Mouse (Mus musculus): ENCODE results near the gene Gas6. TPM values are rescaled to one million over a fixed set of nuclear protein-coding genes. Genes with fewer than 3 reads are reported as not detected.

Gene Gas6
- polyA plus RNA-seq, 1 experiment: 54.0 TPM

DNA sequence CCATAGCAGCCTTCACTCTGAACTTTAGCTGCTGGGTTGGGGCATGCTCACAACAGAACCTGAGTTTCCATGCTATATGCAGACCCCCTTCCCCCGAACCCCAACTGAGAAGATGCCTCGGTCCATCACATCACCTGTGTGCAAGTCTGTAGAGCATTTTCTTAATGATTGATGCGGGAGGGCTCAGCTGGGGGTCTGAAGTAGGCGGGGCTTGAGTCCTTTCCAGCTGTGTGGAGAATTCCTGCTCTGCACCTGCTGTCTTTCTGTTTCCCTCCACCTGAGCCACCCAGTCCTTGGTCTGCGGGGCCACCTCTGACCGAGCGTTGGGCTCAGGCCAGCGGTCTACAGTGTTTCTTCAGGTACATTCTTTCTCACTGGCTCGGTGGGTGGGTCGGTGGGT lies 59.4 kb downstream of the Gas6 start, which contains the start of gene Tmem255b:
Gene Tmem255b, plus strand, starts transcription at position 301 of the 400 bp plus-strand sequence.
- no peaks in the 10 kb centered on the region for H3K4me1 ChIP-seq (ENCODE audit: control insufficient read depth, insufficient read depth, insufficient read length)
- TF ChIP-seq POLR2A (IDR thresholded peaks at IDR 0.05; ENCODE audit: low read depth, low read length) (no peak), CTCF (IDR thresholded peaks at IDR 0.05; ENCODE audit: extremely low read depth, insufficient read depth, insufficient read length, insufficient replicate concordance) (no peak)
- H3K27me3 ChIP-seq (ENCODE audit: control insufficient read depth, insufficient read depth, low read length): no peaks in the 10 kb centered on the region; the same call in 1 of the 2 replicates
- no peak within 1 kb of the TSS for H3K4me3 ChIP-seq (ENCODE audit: extremely low read depth, insufficient read depth, insufficient read length)
- no peaks in the 10 kb centered on the region for H3K36me3 ChIP-seq (ENCODE audit: control insufficient read depth, insufficient read depth, low read length)
- 43% methylated on average over 10 of the region's 10 CpGs for WGBS
- no peak within 1 kb of the TSS for H3K27ac ChIP-seq (ENCODE audit: insufficient read depth, low read length)
- no peak for DNase-seq (ENCODE audit: low read depth in 1 of 2, low spot score in 2 of 2)

DNA sequence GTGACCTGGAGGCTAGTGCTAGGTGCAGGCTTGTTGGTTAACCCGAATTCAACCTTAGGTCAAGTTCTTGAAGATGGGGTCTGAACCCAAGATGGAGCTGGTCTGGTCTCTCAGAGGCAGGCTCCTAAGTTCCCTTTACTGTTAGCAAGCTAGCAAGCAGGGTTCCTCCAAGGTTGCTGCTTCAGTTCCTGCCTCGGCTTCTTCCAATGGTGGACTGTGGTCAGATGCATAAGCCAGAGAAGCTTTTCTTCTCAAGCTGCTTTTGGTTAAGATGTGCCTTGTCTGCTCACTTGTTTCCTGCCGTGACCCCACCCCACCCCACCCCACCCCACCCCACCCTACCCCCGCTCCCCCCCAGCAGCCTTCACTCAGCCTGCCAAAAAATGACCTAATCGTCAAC lies 61.2 kb downstream of the Gas6 start:
- Histone ChIP-seq H3K27me3 (ENCODE audit: control insufficient read depth, insufficient read depth, low read length) (no peaks in the 10 kb centered on the region; the same call in 1 of the 2 replicates), H3K4me1 (ENCODE audit: control insufficient read depth, insufficient read depth, insufficient read length) (no peaks in the 10 kb centered on the region; the same call in 1 of the 2 replicates), H3K27ac (ENCODE audit: insufficient read depth, low read length) (no peak overlapping the region), H3K4me3 (ENCODE audit: extremely low read depth, insufficient read depth, insufficient read length) (no peak overlapping the region), H3K36me3 (ENCODE audit: control insufficient read depth, insufficient read depth, low read length) (no peaks in the 10 kb centered on the region)
- 22% methylated on average over 5 of the region's 5 CpGs for WGBS
- no peak for TF ChIP-seq POLR2A (IDR thresholded peaks at IDR 0.05; ENCODE audit: low read depth, low read length)
- no peak for TF ChIP-seq CTCF (IDR thresholded peaks at IDR 0.05; ENCODE audit: extremely low read depth, insufficient read depth, insufficient read length, insufficient replicate concordance)
- no peak for DNase-seq (ENCODE audit: low read depth in 1 of 2, low spot score in 2 of 2)

DNA sequence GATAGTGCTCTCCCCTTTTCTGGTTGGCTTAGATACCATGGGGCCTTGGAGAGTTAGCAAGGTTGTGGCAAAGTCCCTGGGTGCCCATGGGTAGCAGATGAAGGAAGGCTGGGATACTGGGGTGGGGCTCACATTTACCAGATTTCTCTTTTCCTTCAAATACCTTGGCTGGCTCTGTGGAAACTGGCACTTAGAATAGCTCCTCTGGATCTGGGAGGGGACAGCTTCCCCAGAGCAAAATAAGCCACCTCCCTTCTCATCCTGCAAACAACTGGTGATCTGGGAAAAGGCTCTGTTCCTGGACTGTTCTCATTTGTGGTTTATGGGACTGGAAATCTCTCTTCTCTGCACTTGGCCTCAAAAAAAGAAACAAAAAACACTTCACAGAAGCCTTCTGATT lies 63.4 kb downstream of the Gas6 start:
- Histone ChIP-seq H3K36me3 (ENCODE audit: control insufficient read depth, insufficient read depth, low read length) (no peaks in the 10 kb centered on the region), H3K27me3 (ENCODE audit: control insufficient read depth, insufficient read depth, low read length) (no peaks in the 10 kb centered on the region), H3K4me1 (ENCODE audit: control insufficient read depth, insufficient read depth, insufficient read length) (no peaks in the 10 kb centered on the region; the same call in 1 of the 2 replicates), H3K27ac (ENCODE audit: insufficient read depth, low read length) (no peak overlapping the region), H3K4me3 (ENCODE audit: extremely low read depth, insufficient read depth, insufficient read length) (no peak overlapping the region)
- no peak for TF ChIP-seq POLR2A (IDR thresholded peaks at IDR 0.05; ENCODE audit: low read depth, low read length)
- no peak for TF ChIP-seq CTCF (IDR thresholded peaks at IDR 0.05; ENCODE audit: extremely low read depth, insufficient read depth, insufficient read length, insufficient replicate concordance)
- DNase-seq (ENCODE audit: low read depth in 1 of 2, low spot score in 2 of 2): no peak

DNA sequence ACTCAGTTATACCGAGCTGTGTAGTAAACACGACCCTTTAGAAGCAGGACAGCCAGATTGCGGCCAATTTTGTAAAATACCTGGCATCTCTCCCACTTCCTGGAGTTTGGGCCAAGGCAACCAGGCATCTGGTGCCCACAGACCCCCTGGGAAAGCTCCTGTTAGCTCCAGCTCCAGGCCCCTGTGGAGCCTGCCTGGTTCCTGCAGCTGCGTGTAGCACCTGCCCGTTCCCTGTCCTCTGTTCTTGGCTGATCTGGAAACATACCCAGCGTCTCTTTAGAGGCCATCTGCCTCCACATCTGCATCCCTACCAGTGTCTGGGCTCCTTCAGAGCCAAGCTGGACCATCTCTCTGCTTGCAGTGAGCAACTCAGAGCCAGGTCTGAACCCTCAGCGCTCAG lies 63.9 kb downstream of the Gas6 start:
- no peak overlapping the region for H3K4me3 ChIP-seq (ENCODE audit: extremely low read depth, insufficient read depth, insufficient read length)
- no peaks in the 10 kb centered on the region for H3K36me3 ChIP-seq (ENCODE audit: control insufficient read depth, insufficient read depth, low read length)
- H3K27ac ChIP-seq (ENCODE audit: insufficient read depth, low read length): no peak overlapping the region
- no peak for DNase-seq (ENCODE audit: low read depth in 1 of 2, low spot score in 2 of 2)
- no peaks in the 10 kb centered on the region; the same call in 1 of the 2 replicates for H3K4me1 ChIP-seq (ENCODE audit: control insufficient read depth, insufficient read depth, insufficient read length)
- WGBS: 76% methylated on average over 7 of the region's 7 CpGs
- no peaks in the 10 kb centered on the region for H3K27me3 ChIP-seq (ENCODE audit: control insufficient read depth, insufficient read depth, low read length)
- no peak for TF ChIP-seq CTCF (IDR thresholded peaks at IDR 0.05; ENCODE audit: extremely low read depth, insufficient read depth, insufficient read length, insufficient replicate concordance)
- TF ChIP-seq POLR2A (IDR thresholded peaks at IDR 0.05; ENCODE audit: low read depth, low read length): no peak

DNA sequence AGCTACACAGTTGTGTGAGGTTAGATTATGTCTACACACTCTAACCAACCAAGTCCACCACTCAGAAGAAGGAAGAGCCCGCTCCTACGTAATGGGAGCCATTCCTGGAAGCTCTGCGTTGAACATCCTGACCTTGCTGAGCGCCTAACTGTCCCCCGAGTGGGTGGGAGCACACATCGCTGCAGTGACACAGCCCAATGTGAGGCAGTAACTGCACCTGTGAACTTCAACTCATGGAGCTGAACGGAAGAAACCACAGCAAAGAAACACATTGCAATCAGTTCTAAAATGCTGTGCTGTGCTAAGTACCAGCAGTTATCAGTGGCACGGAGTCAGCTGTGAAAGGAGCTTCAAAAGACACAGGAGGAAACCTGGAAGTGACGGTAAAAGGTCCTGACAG lies 66.1 kb downstream of the Gas6 start:
- no peak overlapping the region for H3K4me3 ChIP-seq (ENCODE audit: extremely low read depth, insufficient read depth, insufficient read length)
- TF ChIP-seq POLR2A (IDR thresholded peaks at IDR 0.05; ENCODE audit: low read depth, low read length): no peak
- TF ChIP-seq CTCF (IDR thresholded peaks at IDR 0.05; ENCODE audit: extremely low read depth, insufficient read depth, insufficient read length, insufficient replicate concordance): no peak
- DNase-seq (ENCODE audit: low read depth in 1 of 2, low spot score in 2 of 2): no peak
- WGBS: 20% methylated on average over 9 of the region's 9 CpGs
- H3K27me3 ChIP-seq (ENCODE audit: control insufficient read depth, insufficient read depth, low read length): no peaks in the 10 kb centered on the region
- H3K36me3 ChIP-seq (ENCODE audit: control insufficient read depth, insufficient read depth, low read length): no peaks in the 10 kb centered on the region
- H3K27ac ChIP-seq (ENCODE audit: insufficient read depth, low read length): no peak overlapping the region
- no peaks in the 10 kb centered on the region; the same call in 1 of the 2 replicates for H3K4me1 ChIP-seq (ENCODE audit: control insufficient read depth, insufficient read depth, insufficient read length)

DNA sequence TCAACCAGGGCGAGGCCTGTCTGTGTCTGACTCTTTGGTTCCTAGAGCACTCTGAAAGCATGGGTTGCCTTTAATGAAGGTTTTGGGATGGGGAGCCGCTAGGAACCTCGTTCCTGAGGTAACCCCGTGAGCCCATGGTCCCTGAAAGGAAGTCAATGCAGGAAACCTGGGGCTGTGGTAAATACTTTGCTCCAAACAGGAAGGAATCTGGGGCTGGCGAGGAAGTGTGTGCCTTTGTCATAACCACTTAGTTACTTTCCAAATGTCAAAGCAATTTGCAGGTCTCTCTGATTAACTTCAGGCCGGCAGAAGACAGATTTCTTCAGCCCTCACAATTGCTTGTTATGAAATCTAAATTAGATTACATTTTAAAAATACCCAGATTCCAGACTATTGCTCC lies 66.9 kb downstream of the Gas6 start:
- Histone ChIP-seq H3K4me1 (ENCODE audit: control insufficient read depth, insufficient read depth, insufficient read length) (no peaks in the 10 kb centered on the region; the same call in 1 of the 2 replicates), H3K27ac (ENCODE audit: insufficient read depth, low read length) (no peak overlapping the region), H3K27me3 (ENCODE audit: control insufficient read depth, insufficient read depth, low read length) (no peaks in the 10 kb centered on the region), H3K36me3 (ENCODE audit: control insufficient read depth, insufficient read depth, low read length) (no peaks in the 10 kb centered on the region), H3K4me3 (ENCODE audit: extremely low read depth, insufficient read depth, insufficient read length) (no peak overlapping the region)
- WGBS: 22% methylated on average over 6 of the region's 6 CpGs
- no peak for TF ChIP-seq CTCF (IDR thresholded peaks at IDR 0.05; ENCODE audit: extremely low read depth, insufficient read depth, insufficient read length, insufficient replicate concordance)
- TF ChIP-seq POLR2A (IDR thresholded peaks at IDR 0.05; ENCODE audit: low read depth, low read length): no peak
- no peak for DNase-seq (ENCODE audit: low read depth in 1 of 2, low spot score in 2 of 2)

DNA sequence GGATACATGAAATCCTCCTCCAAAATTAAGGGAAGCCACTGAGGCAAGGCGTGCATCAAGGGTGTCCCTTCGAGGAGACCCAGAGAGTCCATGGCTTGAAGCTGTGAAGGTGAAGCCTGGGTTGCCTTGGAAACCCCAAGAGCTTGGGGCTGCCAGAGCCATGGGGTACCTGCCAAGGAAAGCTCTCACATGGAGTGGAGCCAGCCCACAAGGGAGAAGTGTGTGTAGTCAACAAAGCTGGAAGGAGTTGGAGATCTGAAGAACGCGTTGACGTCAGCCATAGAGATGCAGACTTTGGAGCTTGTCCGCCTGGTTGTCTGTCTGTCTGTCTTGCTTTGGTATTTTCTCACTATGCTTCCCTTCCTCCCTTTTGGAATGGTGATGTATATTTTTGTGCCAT lies 73.3 kb downstream of the Gas6 start:
- H3K27ac ChIP-seq (ENCODE audit: insufficient read depth, low read length): no peak overlapping the region
- H3K27me3 ChIP-seq (ENCODE audit: control insufficient read depth, insufficient read depth, low read length): no peaks in the 10 kb centered on the region
- no peaks in the 10 kb centered on the region for H3K4me1 ChIP-seq (ENCODE audit: control insufficient read depth, insufficient read depth, insufficient read length)
- WGBS: 95% methylated on average over 6 of the region's 6 CpGs
- H3K4me3 ChIP-seq (ENCODE audit: extremely low read depth, insufficient read depth, insufficient read length): no peak overlapping the region
- DNase-seq (ENCODE audit: low read depth in 1 of 2, low spot score in 2 of 2): no peak
- TF ChIP-seq CTCF (IDR thresholded peaks at IDR 0.05; ENCODE audit: extremely low read depth, insufficient read depth, insufficient read length, insufficient replicate concordance): no peak
- no peak for TF ChIP-seq POLR2A (IDR thresholded peaks at IDR 0.05; ENCODE audit: low read depth, low read length)
- no peaks in the 10 kb centered on the region for H3K36me3 ChIP-seq (ENCODE audit: control insufficient read depth, insufficient read depth, low read length)

Data from spleen, adult 2 months (tissue).